Mouse (Mus musculus): ENCODE results near the gene 4931409K22Rik. TPM values are rescaled to one million over a fixed set of nuclear protein-coding genes. Genes with fewer than 3 reads are reported as not detected.

4931409K22Rik gene
- polyA plus RNA-seq, 1 experiment = not detected

DNA sequence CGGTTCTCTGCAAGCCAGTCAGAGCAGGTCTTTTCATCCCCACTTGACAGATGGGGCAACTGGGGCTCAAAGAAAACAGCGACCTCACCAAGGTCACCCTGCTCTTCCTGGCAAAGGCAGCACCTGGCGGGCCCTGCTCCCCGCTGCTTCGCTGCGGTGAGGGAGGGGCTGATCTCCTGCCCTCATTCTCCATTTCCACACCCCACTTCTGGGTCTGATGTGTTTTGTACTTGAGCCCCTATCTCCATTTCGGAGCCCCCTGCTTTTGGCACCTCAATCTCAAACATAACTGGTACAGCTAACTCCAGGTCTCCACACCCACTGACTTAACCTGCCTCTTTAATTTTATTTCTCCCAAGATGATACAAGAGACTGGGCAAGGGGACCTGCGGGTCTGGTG, 42.5 kb upstream of the 4931409K22Rik start:
- no peak overlapping the region for H3K4me3 ChIP-seq (ENCODE audit: insufficient read depth, poor library complexity, severe bottlenecking)
- H3K79me2 ChIP-seq (ENCODE audit: control insufficient read depth, insufficient read depth) = peaks cover 17% of the 10 kb centered on the region
- TF ChIP-seq MYOD1 (IDR thresholded peaks at IDR 0.05; ENCODE audit: control insufficient read depth, insufficient read length, low read depth) (no peak), USF1 (IDR thresholded peaks at IDR 0.05; ENCODE audit: low read depth) (no peak), MYOG (IDR thresholded peaks at IDR 0.05; ENCODE audit: control insufficient read depth, extremely low read depth, insufficient read length) (no peak), MAX (IDR thresholded peaks at IDR 0.05) (no peak), FOSL1 (IDR thresholded peaks at IDR 0.05; ENCODE audit: insufficient read depth, low read length, poor library complexity, severe bottlenecking) (no peak), CEBPB (IDR thresholded peaks at IDR 0.05; ENCODE audit: low read depth) (no peak), CTCF (IDR thresholded peaks at IDR 0.05; ENCODE audit: control insufficient read depth, insufficient read depth, insufficient read length) (no peak)
- H3K36me3 ChIP-seq (ENCODE audit: control insufficient read depth, insufficient read depth) = peaks cover 8% of the 10 kb centered on the region
- H3ac ChIP-seq (ENCODE audit: control insufficient read depth, insufficient read length, low read depth) = no peak overlapping the region
- peaks cover 2% of the 10 kb centered on the region for H3K79me3 ChIP-seq (ENCODE audit: low read depth)
- H3K27me3 ChIP-seq (ENCODE audit: control insufficient read depth, insufficient read depth, insufficient read length) = no peaks in the 10 kb centered on the region

DNA sequence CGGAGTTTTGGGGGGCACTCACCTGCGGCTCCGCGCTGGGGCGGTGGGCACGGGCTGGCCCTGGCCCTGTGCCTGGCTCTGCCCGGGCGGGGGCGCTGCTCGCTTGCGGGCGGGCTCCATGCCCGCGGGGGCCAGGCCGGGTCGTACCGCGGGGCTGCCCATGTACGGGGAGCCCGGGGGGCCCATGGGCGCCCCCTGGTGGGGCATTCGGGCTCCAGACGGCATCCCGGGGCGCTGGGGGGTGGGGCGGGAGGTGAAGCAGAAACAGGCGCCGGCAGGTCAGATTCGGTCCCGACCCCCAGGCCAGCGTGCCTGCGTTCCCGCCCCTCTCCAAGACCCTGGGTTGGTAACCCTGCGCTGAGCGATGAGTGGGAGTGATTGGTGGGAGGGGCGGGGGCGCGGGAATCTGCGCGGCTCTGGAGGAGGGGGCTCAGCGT, 42.0 kb upstream of the 4931409K22Rik start:
- Histone ChIP-seq H3ac (ENCODE audit: control insufficient read depth, insufficient read length, low read depth) (peak overlapping the region; percentile 58), H3K79me2 (ENCODE audit: control insufficient read depth, insufficient read depth) (peaks cover 17% of the 10 kb centered on the region), H3K79me3 (ENCODE audit: low read depth) (peaks cover 2% of the 10 kb centered on the region), H3K27me3 (ENCODE audit: control insufficient read depth, insufficient read depth, insufficient read length) (no peaks in the 10 kb centered on the region), H3K36me3 (ENCODE audit: control insufficient read depth, insufficient read depth) (peaks cover 12% of the 10 kb centered on the region), H3K4me3 (ENCODE audit: insufficient read depth, poor library complexity, severe bottlenecking) (peak overlapping the region; percentile 14)
- TF ChIP-seq CTCF (IDR thresholded peaks at IDR 0.05; ENCODE audit: control insufficient read depth, insufficient read depth, insufficient read length) (peak; percentile 53), CEBPB (IDR thresholded peaks at IDR 0.05; ENCODE audit: low read depth) (no peak)

GRCm38 (mm10) chr5:24597901-24598569, 41.4 kb upstream of the 4931409K22Rik start:
- peaks cover 2% of the 10 kb centered on the region for H3K79me3 ChIP-seq (ENCODE audit: low read depth)
- H3K36me3 ChIP-seq (ENCODE audit: control insufficient read depth, insufficient read depth) = peaks cover 17% of the 10 kb centered on the region
- H3ac ChIP-seq (ENCODE audit: control insufficient read depth, insufficient read length, low read depth) = peak overlapping the region; percentile 58
- H3K27me3 ChIP-seq (ENCODE audit: control insufficient read depth, insufficient read depth, insufficient read length) = no peaks in the 10 kb centered on the region
- peaks cover 17% of the 10 kb centered on the region for H3K79me2 ChIP-seq (ENCODE audit: control insufficient read depth, insufficient read depth)
- peak overlapping the region; percentile 14 for H3K4me3 ChIP-seq (ENCODE audit: insufficient read depth, poor library complexity, severe bottlenecking)
- TF ChIP-seq CTCF (IDR thresholded peaks at IDR 0.05; ENCODE audit: control insufficient read depth, insufficient read depth, insufficient read length) (no peak), MYOD1 (IDR thresholded peaks at IDR 0.05; ENCODE audit: control insufficient read depth, insufficient read length, low read depth) (no peak), MAX (IDR thresholded peaks at IDR 0.05) (no peak), USF1 (IDR thresholded peaks at IDR 0.05; ENCODE audit: low read depth) (no peak), MYOG (IDR thresholded peaks at IDR 0.05; ENCODE audit: control insufficient read depth, extremely low read depth, insufficient read length) (no peak), CEBPB (IDR thresholded peaks at IDR 0.05; ENCODE audit: low read depth) (no peak), FOSL1 (IDR thresholded peaks at IDR 0.05; ENCODE audit: insufficient read depth, low read length, poor library complexity, severe bottlenecking) (no peak)

DNA sequence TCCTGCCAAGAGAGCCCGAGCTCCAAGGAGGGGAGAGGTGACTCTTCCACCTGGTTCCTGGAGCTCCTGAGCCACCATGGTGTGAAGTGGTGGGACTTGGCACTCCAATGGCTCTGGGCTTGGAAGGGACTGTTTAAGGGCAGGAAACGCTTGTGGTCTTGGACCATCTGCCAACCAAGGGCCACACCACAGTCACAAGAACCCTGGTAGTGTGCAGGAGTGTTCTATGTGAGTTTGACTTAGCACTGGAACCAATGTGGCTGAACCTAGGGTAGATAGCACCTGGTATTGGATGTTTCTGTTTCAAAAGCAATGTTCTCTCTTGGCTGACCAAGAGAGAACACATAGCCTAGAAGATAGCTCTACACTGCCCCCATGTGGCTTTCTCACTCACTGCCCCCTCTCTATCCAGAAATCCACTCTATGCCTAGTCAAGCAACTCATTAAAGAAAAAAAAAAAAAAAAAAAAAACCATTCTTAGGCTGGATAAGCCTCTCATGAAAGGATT, 40.7 kb upstream of the 4931409K22Rik start:
- Histone ChIP-seq H3K36me3 (ENCODE audit: control insufficient read depth, insufficient read depth) (peaks cover 24% of the 10 kb centered on the region), H3ac (ENCODE audit: control insufficient read depth, insufficient read length, low read depth) (no peak overlapping the region), H3K27me3 (ENCODE audit: control insufficient read depth, insufficient read depth, insufficient read length) (no peaks in the 10 kb centered on the region), H3K79me3 (ENCODE audit: low read depth) (peaks cover 2% of the 10 kb centered on the region), H3K4me3 (ENCODE audit: insufficient read depth, poor library complexity, severe bottlenecking) (no peak overlapping the region), H3K79me2 (ENCODE audit: control insufficient read depth, insufficient read depth) (peaks cover 17% of the 10 kb centered on the region)
- TF ChIP-seq CTCF (IDR thresholded peaks at IDR 0.05; ENCODE audit: control insufficient read depth, insufficient read depth, insufficient read length) (peak; percentile 8), MYOG (IDR thresholded peaks at IDR 0.05; ENCODE audit: control insufficient read depth, extremely low read depth, insufficient read length) (no peak)

DNA sequence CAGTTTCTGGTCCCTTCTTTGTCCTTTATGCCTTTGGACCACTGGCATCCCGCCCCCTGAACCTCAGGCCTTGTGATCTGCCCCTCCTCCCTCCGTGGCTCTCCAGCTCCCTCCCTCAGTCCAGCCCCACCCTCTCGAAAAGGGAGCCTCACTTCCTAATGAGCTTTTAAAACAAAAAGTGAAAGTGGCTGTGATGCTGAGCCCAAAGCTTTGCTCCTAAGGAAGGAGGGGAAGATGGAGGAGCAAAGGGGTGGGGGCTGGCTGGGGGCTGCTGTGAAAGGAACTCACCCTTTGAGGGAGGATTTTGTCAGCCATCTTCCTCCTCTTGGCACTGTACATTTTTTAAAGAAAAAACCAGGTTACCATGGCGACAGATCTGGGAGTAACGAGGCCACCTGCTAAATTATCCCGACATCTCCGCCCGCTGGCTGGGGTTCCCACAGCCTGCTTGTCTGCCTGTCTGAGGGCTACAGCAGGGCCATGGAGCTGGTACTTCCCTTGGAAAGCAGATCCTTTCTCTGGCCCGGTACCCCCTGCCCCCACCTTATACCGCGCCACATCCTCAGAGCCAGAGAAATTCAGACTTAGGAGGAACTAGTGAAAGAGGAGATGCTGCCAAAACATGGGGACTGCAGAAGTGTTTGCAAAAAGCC, 40.0 kb upstream of the 4931409K22Rik start:
- peaks cover 2% of the 10 kb centered on the region for H3K79me3 ChIP-seq (ENCODE audit: low read depth)
- H3ac ChIP-seq (ENCODE audit: control insufficient read depth, insufficient read length, low read depth) = no peak overlapping the region
- TF ChIP-seq CEBPB (IDR thresholded peaks at IDR 0.05; ENCODE audit: low read depth) (no peak), FOSL1 (IDR thresholded peaks at IDR 0.05; ENCODE audit: insufficient read depth, low read length, poor library complexity, severe bottlenecking) (no peak), MYOG (IDR thresholded peaks at IDR 0.05; ENCODE audit: control insufficient read depth, extremely low read depth, insufficient read length) (no peak), MYOD1 (IDR thresholded peaks at IDR 0.05; ENCODE audit: control insufficient read depth, insufficient read length, low read depth) (no peak), USF1 (IDR thresholded peaks at IDR 0.05; ENCODE audit: low read depth) (no peak), CTCF (IDR thresholded peaks at IDR 0.05; ENCODE audit: control insufficient read depth, insufficient read depth, insufficient read length) (no peak), MAX (IDR thresholded peaks at IDR 0.05) (no peak)
- no peak overlapping the region for H3K4me3 ChIP-seq (ENCODE audit: insufficient read depth, poor library complexity, severe bottlenecking)
- peaks cover 28% of the 10 kb centered on the region for H3K36me3 ChIP-seq (ENCODE audit: control insufficient read depth, insufficient read depth)
- H3K27me3 ChIP-seq (ENCODE audit: control insufficient read depth, insufficient read depth, insufficient read length) = no peaks in the 10 kb centered on the region
- peaks cover 17% of the 10 kb centered on the region for H3K79me2 ChIP-seq (ENCODE audit: control insufficient read depth, insufficient read depth)
